Mouse (Mus musculus) ES-Bruce4 (cell line): ENCODE results near the gene Atp6v0a4.

Experiments used
- CTCF ChIP-seq: IDR thresholded peaks from one replicate; pipeline ENCODE4 v1.8.1; 2011; ENCODE audit warnings: low read depth, low read length
- POLR2A ChIP-seq: IDR thresholded peaks from one replicate; pipeline ENCODE4 v1.8.1; 2011; ENCODE audit warnings: low read length; ENCODE audit not compliant: insufficient read depth

- TF ChIP-seq POLR2A (no peak), CTCF (no peak)
Measured at GRCm38 (mm10) chr6:38120681-38121371, 3.6 kb downstream of the Atp6v0a4 start.
